Mouse (Mus musculus): Measurements from ENCODE around the gene Atp2a1.

DNA sequence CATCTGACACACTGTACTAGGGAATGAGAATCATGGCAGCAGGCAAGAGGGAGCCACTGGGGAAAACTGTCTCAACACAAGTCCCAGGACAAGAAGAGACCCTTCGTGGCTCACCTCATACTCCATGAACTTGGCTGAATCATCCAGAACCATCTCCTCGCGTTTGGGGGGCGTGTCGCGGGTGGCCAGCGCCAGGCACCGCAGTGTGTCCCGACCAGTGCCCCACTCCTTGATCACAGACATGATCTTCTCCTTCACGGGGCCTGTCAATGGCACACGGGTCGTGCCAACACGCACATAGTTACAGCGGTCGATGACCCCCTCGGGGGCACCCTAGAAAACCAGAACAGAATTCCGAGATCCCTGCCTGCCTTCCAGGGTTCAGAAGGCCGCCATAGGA is 12.9 kb downstream of the Atp2a1 start:
- TF ChIP-seq BHLHE40 (IDR thresholded peaks at IDR 0.05; ENCODE audit: low read depth, low read length) (no peak), CTCF (conservative IDR thresholded peaks at IDR 0.05 in 1 of 2, IDR thresholded peaks at IDR 0.05 in 1 of 2; ENCODE audit: low read depth in 2 of 2, low read length in 2 of 2) (no peak), ZNF384 (IDR thresholded peaks at IDR 0.05; ENCODE audit: low read depth, low read length) (no peak), MAZ (IDR thresholded peaks at IDR 0.05; ENCODE audit: low read depth, low read length) (no peak), MAX (IDR thresholded peaks at IDR 0.05; ENCODE audit: low read length) (no peak), USF1 (IDR thresholded peaks at IDR 0.05; ENCODE audit: low read depth, low read length) (no peak), SMC3 (IDR thresholded peaks at IDR 0.05; ENCODE audit: low read depth, low read length) (no peak), USF2 (conservative IDR thresholded peaks at IDR 0.05; ENCODE audit: low read depth, low read length) (no peak), GABPA (IDR thresholded peaks at IDR 0.05; ENCODE audit: insufficient replicate concordance, low read depth, low read length) (no peak), ELF1 (IDR thresholded peaks at IDR 0.05; ENCODE audit: low read depth, low read length) (no peak), MEF2A (IDR thresholded peaks at IDR 0.05; ENCODE audit: borderline replicate concordance, low read depth, low read length) (no peak), SIN3A (IDR thresholded peaks at IDR 0.05; ENCODE audit: low read length) (no peak), E2F4 (IDR thresholded peaks at IDR 0.05; ENCODE audit: insufficient replicate concordance, low read depth, low read length) (no peak), POLR2A (IDR thresholded peaks at IDR 0.05; ENCODE audit: low read depth, low read length) (no peak)

Data from CH12.LX (cell line).